Mouse (Mus musculus) MEL (cell line): ENCODE measurements around the gene Adgre5. TPM values are rescaled to one million over a fixed set of nuclear protein-coding genes. Genes with fewer than 3 reads are reported as not detected.

Source experiments
- DNase-seq: peaks from one replicate; pipeline ENCODE4 v3.0.0; 2011; ENCODE audit warnings: low read depth, low spot score
- H3K27ac ChIP-seq: 2 replicates; pipeline ENCODE4 v1.5.1; 2012; ENCODE audit warnings: low read depth, mild to moderate bottlenecking, control low read depth, low read length, moderate library complexity; ENCODE audit not compliant: control insufficient read depth
- H3K27me3 ChIP-seq, 2 experiments: fragments of 150-350 bp in 1 of 2; sonication (generic) in 1 of 2; 2 replicates each; pipeline ENCODE4 v1.6.1; 2012; ENCODE audit warnings: low read length in 2 of 2, mild to moderate bottlenecking in 2 of 2, improper control_type of control experiment in 1 of 2, moderate library complexity in 1 of 2; ENCODE audit not compliant: insufficient read depth in 2 of 2, control insufficient read depth in 1 of 2
- H3K36me3 ChIP-seq, 2 experiments: 2 replicates each; pipeline ENCODE4 v1.6.1; 2012 to 2014; ENCODE audit warnings: low read length in 2 of 2, improper control_type of control experiment in 1 of 2, inconsistent platforms in 1 of 2, mild to moderate bottlenecking in 1 of 2; ENCODE audit not compliant: insufficient read depth in 2 of 2, control insufficient read depth in 1 of 2
- H3K4me1 ChIP-seq, 2 experiments: fragments of 150-350 bp in 1 of 2; sonication (generic) in 1 of 2; 2 replicates each; pipeline ENCODE4 v1.6.1; 2012; ENCODE audit warnings: low read length in 2 of 2, improper control_type of control experiment in 1 of 2, mild to moderate bottlenecking in 1 of 2; ENCODE audit not compliant: insufficient read depth in 2 of 2, control insufficient read depth in 1 of 2
- H3K4me3 ChIP-seq, 2 experiments: fragments of 150-350 bp in 1 of 2; sonication (generic) in 1 of 2; 2 replicates each; pipeline ENCODE4 v1.5.1; 2012; ENCODE audit warnings: low read depth in 2 of 2, low read length in 2 of 2, mild to moderate bottlenecking in 2 of 2, moderate library complexity in 2 of 2, control low read depth in 1 of 2, improper control_type of control experiment in 1 of 2; ENCODE audit not compliant: control insufficient read depth in 1 of 2, insufficient read depth in 1 of 2
- H3K79me2 ChIP-seq: 2 replicates; pipeline ENCODE4 v1.6.1; 2012; ENCODE audit warnings: mild to moderate bottlenecking, low read length, moderate library complexity; ENCODE audit not compliant: control insufficient read depth, poor library complexity, insufficient read depth
- H3K9ac ChIP-seq: 2 replicates; pipeline ENCODE4 v1.6.1; 2012; ENCODE audit warnings: low read depth, mild to moderate bottlenecking, control low read depth, low read length, moderate library complexity; ENCODE audit not compliant: control insufficient read depth, poor library complexity, severe bottlenecking
- H3K9me3 ChIP-seq: fragments of 150-350 bp; sonication (generic); replicated peaks from 2 replicates; pipeline ENCODE4 v1.6.1; 2012; ENCODE audit warnings: mild to moderate bottlenecking, low read length, improper control_type of control experiment, moderate library complexity; ENCODE audit not compliant: insufficient read depth
- CTCF ChIP-seq, 3 experiments: IDR thresholded peaks in 2 of 3; conservative IDR thresholded peaks in 1 of 3; 2 replicates each; pipeline ENCODE4 v1.5.1; 2011 to 2012; ENCODE audit warnings: low read length in 3 of 3, low read depth in 2 of 3, mild to moderate bottlenecking in 2 of 3, improper control_type of control experiment in 1 of 3, inconsistent platforms in 1 of 3, mixed read lengths in 1 of 3, moderate library complexity in 1 of 3; ENCODE audit not compliant: control insufficient read depth in 1 of 3, insufficient read depth in 1 of 3, poor library complexity in 1 of 3, severe bottlenecking in 1 of 3
- E2F4 ChIP-seq: IDR thresholded peaks from 2 replicates; pipeline ENCODE4 v1.6.1; 2011; ENCODE audit warnings: low read depth, low read length, improper control_type of control experiment, borderline replicate concordance
- ELF1 ChIP-seq: IDR thresholded peaks from 2 replicates; pipeline ENCODE4 v1.6.1; 2014; ENCODE audit warnings: low read depth, mild to moderate bottlenecking, inconsistent platforms, low read length, improper control_type of control experiment, moderate library complexity
- ETS1 ChIP-seq: IDR thresholded peaks from 2 replicates; pipeline ENCODE4 v1.6.1; 2012; ENCODE audit warnings: low read depth, mild to moderate bottlenecking, inconsistent platforms, low read length, improper control_type of control experiment, moderate library complexity
- GABPA ChIP-seq: IDR thresholded peaks from 2 replicates; pipeline ENCODE4 v1.6.1; 2012; ENCODE audit warnings: low read depth, mild to moderate bottlenecking, inconsistent platforms, low read length, improper control_type of control experiment, moderate library complexity
- GATA1 ChIP-seq: IDR thresholded peaks from 2 replicates; pipeline ENCODE4 v1.6.1; 2011; ENCODE audit warnings: low read depth, low read length, improper control_type of control experiment
- HCFC1 ChIP-seq: IDR thresholded peaks from 2 replicates; pipeline ENCODE4 v1.6.1; 2012; ENCODE audit warnings: low read depth, mild to moderate bottlenecking, inconsistent platforms, low read length, improper control_type of control experiment, moderate library complexity
- JUND ChIP-seq: IDR thresholded peaks from 2 replicates; pipeline ENCODE4 v1.6.1; 2011; ENCODE audit warnings: low read depth, mild to moderate bottlenecking, improper control_type of control experiment, low read length
- MAX ChIP-seq: IDR thresholded peaks from 2 replicates; pipeline ENCODE4 v1.6.1; 2011; ENCODE audit warnings: low read length, improper control_type of control experiment
- MAZ ChIP-seq: IDR thresholded peaks from 2 replicates; pipeline ENCODE4 v1.6.1; 2012; ENCODE audit warnings: low read depth, mild to moderate bottlenecking, inconsistent platforms, low read length, improper control_type of control experiment
- MEF2A ChIP-seq: IDR thresholded peaks from 2 replicates; pipeline ENCODE4 v1.6.1; 2014; ENCODE audit warnings: low read depth, mild to moderate bottlenecking, inconsistent platforms, low read length, improper control_type of control experiment; ENCODE audit not compliant: poor library complexity, insufficient replicate concordance, severe bottlenecking; ENCODE audit errors: extremely low read depth
- MXI1 ChIP-seq: IDR thresholded peaks from 2 replicates; pipeline ENCODE4 v1.6.1; 2011; ENCODE audit warnings: mild to moderate bottlenecking, low read depth, low read length, improper control_type of control experiment
- MYB ChIP-seq: IDR thresholded peaks from 2 replicates; pipeline ENCODE4 v1.6.1; 2011; ENCODE audit warnings: mild to moderate bottlenecking, low read depth, low read length, improper control_type of control experiment
- MYC ChIP-seq: IDR thresholded peaks from 2 replicates; pipeline ENCODE4 v1.6.1; 2011; ENCODE audit warnings: low read depth, mild to moderate bottlenecking, low read length, improper control_type of control experiment, moderate library complexity
- NELFE ChIP-seq: IDR thresholded peaks from 2 replicates; pipeline ENCODE4 v1.6.1; 2011; ENCODE audit warnings: low read depth, low read length, improper control_type of control experiment
- NRF1 ChIP-seq: IDR thresholded peaks from 2 replicates; pipeline ENCODE4 v1.6.1; 2014; ENCODE audit warnings: low read depth, mild to moderate bottlenecking, inconsistent platforms, low read length, improper control_type of control experiment, moderate library complexity; ENCODE audit not compliant: poor library complexity, insufficient read depth, severe bottlenecking
- POLR2A ChIP-seq, 2 experiments: IDR thresholded peaks; 2 replicates each; pipeline ENCODE4 v1.6.1; 2011 to 2012; ENCODE audit warnings: low read length in 2 of 2, mild to moderate bottlenecking in 2 of 2, control low read depth in 1 of 2, improper control_type of control experiment in 1 of 2, low read depth in 1 of 2, moderate library complexity in 1 of 2; ENCODE audit not compliant: control insufficient read depth in 1 of 2, insufficient read depth in 1 of 2, poor library complexity in 1 of 2
- POLR2AphosphoS2 ChIP-seq: IDR thresholded peaks from 2 replicates; pipeline ENCODE4 v1.6.1; 2011; ENCODE audit warnings: low read length, improper control_type of control experiment
- POLR2AphosphoS5 ChIP-seq: IDR thresholded peaks from 2 replicates; pipeline ENCODE4 v1.6.1; 2012; ENCODE audit warnings: low read depth, borderline replicate concordance, mild to moderate bottlenecking, inconsistent platforms, low read length, moderate library complexity, mixed read lengths
- RCOR1 ChIP-seq: IDR thresholded peaks from 2 replicates; pipeline ENCODE4 v1.6.1; 2012; ENCODE audit warnings: low read depth, mild to moderate bottlenecking, inconsistent platforms, low read length, improper control_type of control experiment
- SIN3A ChIP-seq: IDR thresholded peaks from 2 replicates; pipeline ENCODE4 v1.6.1; 2012; ENCODE audit warnings: low read length, improper control_type of control experiment, inconsistent platforms
- SMC3 ChIP-seq: IDR thresholded peaks from 2 replicates; pipeline ENCODE4 v1.6.1; 2011; ENCODE audit warnings: low read depth, low read length, improper control_type of control experiment
- TAL1 ChIP-seq: IDR thresholded peaks from 2 replicates; pipeline ENCODE4 v1.6.1; 2012; ENCODE audit warnings: mild to moderate bottlenecking, inconsistent platforms, low read length, moderate library complexity, mixed read lengths
- TBP ChIP-seq: IDR thresholded peaks from 2 replicates; pipeline ENCODE4 v1.8.0; 2011; ENCODE audit warnings: low read depth, low read length, improper control_type of control experiment
- TCF12 ChIP-seq: IDR thresholded peaks from 2 replicates; pipeline ENCODE4 v1.6.1; 2014; ENCODE audit warnings: low read depth, mild to moderate bottlenecking, inconsistent platforms, low read length, improper control_type of control experiment, moderate library complexity
- UBTF ChIP-seq: IDR thresholded peaks from 2 replicates; pipeline ENCODE4 v1.6.1; 2012; ENCODE audit warnings: low read depth, mild to moderate bottlenecking, inconsistent platforms, low read length, improper control_type of control experiment, moderate library complexity, borderline replicate concordance; ENCODE audit not compliant: insufficient read depth
- USF1 ChIP-seq: IDR thresholded peaks from 2 replicates; pipeline ENCODE4 v1.6.1; 2014; ENCODE audit warnings: low read depth, mild to moderate bottlenecking, inconsistent platforms, low read length, improper control_type of control experiment, moderate library complexity
- ZC3H11A ChIP-seq: IDR thresholded peaks from 2 replicates; pipeline ENCODE4 v1.6.1; 2012; ENCODE audit warnings: low read depth, mild to moderate bottlenecking, inconsistent platforms, low read length, improper control_type of control experiment
- ZMIZ1 ChIP-seq: IDR thresholded peaks from 2 replicates; pipeline ENCODE4 v1.6.1; 2012; ENCODE audit warnings: low read depth, mild to moderate bottlenecking, inconsistent platforms, low read length, improper control_type of control experiment, moderate library complexity
- polyA plus RNA-seq, 2 experiments: library from polyadenylated mRNA; stranded (reverse) in 1 of 2; unstranded in 1 of 2; fragments of >175 nt in 1 of 2; fragments of >200 nt in 1 of 2; gene quantifications; 2 replicates each; pipeline versions ENCODE4 v1.2.1 to v1.2.4; 2012; ENCODE audit warnings: low replicate concordance in 2 of 2, low read depth in 1 of 2; ENCODE audit not compliant: insufficient read length in 2 of 2, insufficient read depth in 1 of 2, missing spikeins in 1 of 2
- total RNA-seq: library from RNA; depleted of rRNA; stranded (reverse); fragments of 300-350 nt; gene quantifications from 2 replicates; pipeline ENCODE4 v1.2.3, GENCODE M21; 2012

Adgre5 gene
- total and polyA plus RNA-seq, 3 experiments, result 18.5 to 21.4 TPM; not detected in 1

GRCm38 (mm10) chr8:83770669-83771068 lies 29.5 kb upstream of the Adgre5 start (continued):
- TF ChIP-seq POLR2AphosphoS5 (no peak), GATA1 (peak; percentile 94), POLR2AphosphoS2 (no peak)
- TF ChIP-seq, all 39 proteins: peak for 20

- Histone ChIP-seq H3K9ac (no peak overlapping the region), H3K79me2 (no peaks in the 10 kb centered on the region; the same call in 1 of the 2 replicates), H3K27me3 (no peaks in the 10 kb centered on the region), H3K4me1 (peaks cover 23 to 64% of the 10 kb centered on the region in 2 experiments), H3K36me3 (peaks cover 0 to 38% of the 10 kb centered on the region in 2 experiments; a peak in 2 of 4 replicates), H3K27ac (peak overlapping the region; percentile 98), H3K9me3 (no peaks in the 10 kb centered on the region), H3K4me3 (no peak overlapping the region)
- TF ChIP-seq POLR2AphosphoS5 (no peak), USF1 (no peak), TAL1 (no peak), UBTF (no peak), TCF12 (no peak), ZC3H11A (no peak)
- no peak for DNase-seq
Observed at GRCm38 (mm10) chr8:83769720-83770119, 28.6 kb upstream of the Adgre5 start.

- peak; percentile 82 for DNase-seq
- peaks cover 21 to 53% of the 10 kb centered on the region in 2 experiments for H3K4me1 ChIP-seq
- no peak for TF ChIP-seq GABPA
- TF ChIP-seq TCF12, result peak; percentile 96
- peak; percentile 97 for TF ChIP-seq TAL1
- no peak for TF ChIP-seq SMC3
- no peak for TF ChIP-seq MAX
- no peak for TF ChIP-seq CTCF (IDR thresholded peaks at IDR 0.05 in 2 of 3, conservative IDR thresholded peaks at IDR 0.05 in 1 of 3; ENCODE audit: control insufficient read depth in 1 of 3, insufficient read depth in 1 of 3, low read depth in 2 of 3, low read length in 3 of 3, poor library complexity in 1 of 3, severe bottlenecking in 1 of 3)
- 0 out of 2 replicates have a peak, but pooled peaks have one; percentile 21 for TF ChIP-seq MYC
- no peak for TF ChIP-seq HCFC1
- TF ChIP-seq JUND, result no peak
- TF ChIP-seq MXI1, result no peak
- TF ChIP-seq SIN3A, result peak; percentile 75; the same call in 1 of the 2 replicates
- TF ChIP-seq POLR2A (IDR thresholded peaks at IDR 0.05; ENCODE audit: control insufficient read depth in 1 of 2, insufficient read depth in 1 of 2, low read depth in 1 of 2, low read length in 2 of 2, poor library complexity in 1 of 2), result no peak
- no peak for TF ChIP-seq ELF1
- TF ChIP-seq MEF2A, result no peak
- TF ChIP-seq ETS1, result peak; percentile 86
- no peak for TF ChIP-seq POLR2AphosphoS5
- TF ChIP-seq NRF1, result no peak
- no peak for TF ChIP-seq E2F4
- TF ChIP-seq MYB, result no peak
- TF ChIP-seq NELFE, result no peak
- TF ChIP-seq TBP, result 0 out of 2 replicates have a peak, but pooled peaks have one; percentile 15
- no peak for TF ChIP-seq MAZ
- TF ChIP-seq RCOR1, result peak; percentile 84
- no peak for TF ChIP-seq ZMIZ1
Observed at GRCm38 (mm10) chr8:83768526-83768925, 27.4 kb upstream of the Adgre5 start.

More at GRCm38 (mm10) chr8:83768526-83768925, 27.4 kb upstream of the Adgre5 start:
- peak overlapping the region in 1 of 2 experiments; percentile 6; a peak in 2 of 4 replicates for H3K4me3 ChIP-seq
- peaks cover 0 to 29% of the 10 kb centered on the region in 2 experiments; a peak in 2 of 4 replicates for H3K36me3 ChIP-seq
- H3K9me3 ChIP-seq, result no peaks in the 10 kb centered on the region
- H3K27me3 ChIP-seq, result no peaks in the 10 kb centered on the region
- H3K9ac ChIP-seq, result peak overlapping the region; percentile 30
- H3K79me2 ChIP-seq, result no peaks in the 10 kb centered on the region; the same call in 1 of the 2 replicates
- H3K27ac ChIP-seq, result peak overlapping the region; percentile 82
